23 mouse cellular contexts compared by ENCODE assay signal in the genomic region with DNA sequence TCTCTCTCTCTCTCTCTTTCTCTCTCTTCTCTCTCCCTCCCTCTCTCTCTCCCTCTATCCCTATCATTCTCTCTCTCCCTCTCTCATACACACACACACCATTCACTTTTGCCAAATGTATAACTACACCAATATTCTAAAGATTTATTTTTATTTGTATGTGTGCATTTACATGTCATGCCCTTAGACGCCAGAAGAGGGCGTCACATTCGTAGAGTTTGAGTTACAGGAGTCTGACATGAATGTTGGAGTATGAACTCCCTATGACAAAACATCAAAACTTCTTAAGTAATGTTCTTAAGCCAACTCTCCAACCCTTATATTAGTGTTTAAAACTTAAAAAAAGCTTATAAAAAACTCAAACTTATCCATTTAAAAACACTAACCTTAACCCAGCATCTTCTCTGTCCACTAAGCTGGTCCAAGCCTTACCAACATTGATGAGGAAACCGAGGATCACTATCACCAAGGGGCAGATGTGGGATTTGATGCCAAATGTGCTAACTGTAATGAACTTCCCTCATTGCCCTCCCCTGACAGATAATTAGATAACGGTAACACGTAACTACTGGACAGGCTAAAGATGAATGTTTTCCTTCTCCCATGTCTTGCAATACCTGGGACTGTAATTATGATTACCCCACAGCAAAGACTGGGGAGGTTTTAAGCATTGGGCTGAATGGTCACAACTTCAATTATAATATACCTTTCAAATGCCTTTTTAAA.
DNase-seq lines count a peak whose midpoint lies in the region; ATAC-seq and TF ChIP-seq lines count a peak whose summit lies in the region.
"Had no signal": no experiment of that assay in that cellular context is flagged by ENCODE, and none has a peak within 500 bp of the region (broad histone marks: within the 10 kb centered on the region; RNA-seq: fewer than 3 reads in every experiment).

No protein-coding gene starts in this region.

- H3K4me3 ChIP-seq in intestine, postnatal 0 days (ENCODE audit: low read depth, low read length): no peak overlapping the region
- no peak overlapping the region for H3K4me3 ChIP-seq in intestine, embryonic 15.5 days (replicated peaks)
- H3K4me3 ChIP-seq in forebrain, embryonic 12.5 days (replicated peaks): no peak overlapping the region
- H3K4me3 ChIP-seq: embryonic facial prominence, embryonic 15.5 days; heart, embryonic 10.5 days; limb, embryonic 12.5 days; liver, embryonic 15.5 days; myocyte had no signal

- peak; percentile 16; the same call in 1 of the 2 replicates for TF ChIP-seq CTCF in intestine, postnatal 0 days (IDR thresholded peaks at IDR 0.05; ENCODE audit: low read depth)

- no peaks in the 10 kb centered on the region for H3K36me3 ChIP-seq in intestine, postnatal 0 days (ENCODE audit: control insufficient read depth, insufficient read depth)
- no peaks in the 10 kb centered on the region for H3K36me3 ChIP-seq in intestine, embryonic 15.5 days
- no peaks in the 10 kb centered on the region for H3K36me3 ChIP-seq in forebrain, embryonic 12.5 days (replicated peaks)
- H3K36me3 ChIP-seq: embryonic facial prominence, embryonic 15.5 days; G1E; heart, embryonic 10.5 days; limb, embryonic 12.5 days; liver, embryonic 15.5 days had no signal

- no peak overlapping the region for H3K27ac ChIP-seq in intestine, postnatal 0 days (ENCODE audit: low read depth, low read length)
- no peak overlapping the region for H3K27ac ChIP-seq in intestine, embryonic 15.5 days
- no peak overlapping the region for H3K27ac ChIP-seq in forebrain, embryonic 12.5 days
- H3K27ac ChIP-seq: embryonic facial prominence, embryonic 15.5 days; heart, embryonic 10.5 days; limb, embryonic 12.5 days; liver, embryonic 15.5 days; macrophage had no signal

- no peak overlapping the region for H3K9ac ChIP-seq in intestine, postnatal 0 days (ENCODE audit: low read depth, low read length)
- H3K9ac ChIP-seq in intestine, embryonic 15.5 days: no peak overlapping the region
- no peak overlapping the region for H3K9ac ChIP-seq in forebrain, embryonic 12.5 days
- H3K9ac ChIP-seq: embryonic facial prominence, embryonic 15.5 days; limb, embryonic 12.5 days; liver, embryonic 15.5 days had no signal

- no peaks in the 10 kb centered on the region for H3K9me3 ChIP-seq in intestine, postnatal 0 days (ENCODE audit: control insufficient read depth)
- H3K9me3 ChIP-seq in intestine, embryonic 15.5 days: no peaks in the 10 kb centered on the region
- no peaks in the 10 kb centered on the region for H3K9me3 ChIP-seq in forebrain, embryonic 12.5 days
- H3K9me3 ChIP-seq: embryonic facial prominence, embryonic 15.5 days; heart, embryonic 10.5 days; limb, embryonic 12.5 days; liver, embryonic 15.5 days had no signal

- whole genome bisulfite sequencing in intestine, postnatal 0 days: 51% methylated on average over 6 of the region's 6 CpGs
- 49% methylated on average over 6 of the region's 6 CpGs for WGBS in intestine, embryonic 15.5 days
- 58% methylated on average over 6 of the region's 6 CpGs for WGBS in forebrain, embryonic 12.5 days

- H3K27me3 ChIP-seq in intestine, postnatal 0 days (replicated peaks; ENCODE audit: control insufficient read depth, insufficient read depth, low read length): no peaks in the 10 kb centered on the region
- no peaks in the 10 kb centered on the region for H3K27me3 ChIP-seq in intestine, embryonic 15.5 days (replicated peaks)
- no peaks in the 10 kb centered on the region for H3K27me3 ChIP-seq in forebrain, embryonic 12.5 days
- H3K27me3 ChIP-seq: embryonic facial prominence, embryonic 15.5 days; limb, embryonic 12.5 days; liver, embryonic 15.5 days had no signal

- H3K4me1 ChIP-seq in intestine, postnatal 0 days (replicated peaks; ENCODE audit: control insufficient read depth, insufficient read depth, low read length): no peaks in the 10 kb centered on the region
- H3K4me1 ChIP-seq in intestine, embryonic 15.5 days (replicated peaks): no peaks in the 10 kb centered on the region
- H3K4me1 ChIP-seq in forebrain, embryonic 12.5 days: no peaks in the 10 kb centered on the region
- H3K4me1 ChIP-seq: embryonic facial prominence, embryonic 15.5 days; limb, embryonic 12.5 days; liver, embryonic 15.5 days had no signal

- peak; percentile 14 for DNase-seq in lung, postnatal 36 days
- DNase-seq in lung, postnatal 10 days: no peak
- DNase-seq in left cerebral cortex, postnatal 4 days: no peak
- DNase-seq: adrenal gland, postnatal 36 days; cerebellum, adult 11-12 months; cerebellum, postnatal 14 days; gastrocnemius, postnatal 10 days; heart, postnatal 10 days; kidney, adult 8-10 months; kidney, postnatal 14 days; midbrain, embryonic 14.5 days; thymus, postnatal 36 days had no signal

- ATAC-seq in intestine, postnatal 0 days: no peak
- ATAC-seq in intestine, embryonic 15.5 days: no peak
- 0 out of 2 replicates have a peak, but pooled peaks have one; percentile 13 for ATAC-seq in common myeloid progenitor, adult 5-6 weeks (replicated peaks; ENCODE audit: low read depth, poor library complexity, severe bottlenecking)
- ATAC-seq in forebrain, embryonic 12.5 days (ENCODE audit: low FRiP score): no peak

- H3K4me2 ChIP-seq in intestine, postnatal 0 days (replicated peaks; ENCODE audit: low read depth): no peak overlapping the region
- H3K4me2 ChIP-seq in intestine, embryonic 15.5 days (replicated peaks): no peak overlapping the region
- no peak overlapping the region for H3K4me2 ChIP-seq in forebrain, embryonic 12.5 days
- H3K4me2 ChIP-seq: embryonic facial prominence, embryonic 15.5 days; limb, embryonic 12.5 days; liver, embryonic 15.5 days had no signal

- intact Hi-C loops in left cerebral cortex, postnatal 4 days (cut with DNase I): no loop called here
